Mouse (Mus musculus) limb, embryonic 12.5 days (tissue): ENCODE data around the gene Mtg2. TPM values are rescaled to one million over a fixed set of nuclear protein-coding genes. Genes with fewer than 3 reads are reported as not detected.

Experiments
- ATAC-seq: fragments of 200-750 bp; cut with Nextera tagmentation; 2 replicates; pipeline ENCODE4 v1.8.0; 2017; ENCODE audit warnings: low read depth, moderate TSS enrichment; ENCODE audit not compliant: insufficient number of reproducible peaks, insufficient read depth, low FRiP score, low TSS enrichment
- H3K27ac ChIP-seq: fragments of 300-500 bp; sonication (generic); 2 replicates; pipeline ENCODE4 v1.5.1; 2016; ENCODE audit warnings: mild to moderate bottlenecking, moderate library complexity
- H3K27me3 ChIP-seq: fragments of 300-500 bp; sonication (generic); 2 replicates; pipeline ENCODE4 v1.6.1; 2016; ENCODE audit warnings: mild to moderate bottlenecking, moderate library complexity
- H3K36me3 ChIP-seq: fragments of 300-500 bp; sonication (generic); 2 replicates; pipeline ENCODE4 v1.6.1; 2016; ENCODE audit warnings: mild to moderate bottlenecking, moderate library complexity
- H3K4me1 ChIP-seq: fragments of 300-500 bp; sonication (generic); replicated peaks from 2 replicates; pipeline ENCODE4 v1.6.1; 2016
- H3K4me2 ChIP-seq: fragments of 300-500 bp; sonication (generic); 2 replicates; pipeline ENCODE4 v1.6.1; 2016; ENCODE audit warnings: mild to moderate bottlenecking, moderate library complexity
- H3K4me3 ChIP-seq: fragments of 300-500 bp; sonication (generic); replicated peaks from 2 replicates; pipeline ENCODE4 v1.5.1; 2016; ENCODE audit warnings: mild to moderate bottlenecking
- H3K9ac ChIP-seq: fragments of 300-500 bp; sonication (generic); replicated peaks from 2 replicates; pipeline ENCODE4 v1.6.1; 2016; ENCODE audit warnings: mild to moderate bottlenecking, moderate library complexity
- H3K9me3 ChIP-seq: fragments of 300-500 bp; sonication (generic); 2 replicates; pipeline ENCODE4 v1.6.1; 2016; ENCODE audit warnings: mild to moderate bottlenecking, moderate library complexity
- WGBS: fragments of 180-500 bp; shearing (Covaris S2); methylation state at CpG from one replicate; pipeline ENCODE4 v1.1.7; 2016; 5-methylcytosine and 5-hydroxymethylcytosine counted together
- polyA plus RNA-seq: library from polyadenylated mRNA; unstranded; fragments of >200 nt; fragmentation: Nextera tagmentation; extraction: Ambion mirVana; gene quantifications from 2 replicates; pipeline ENCODE4 v1.2.1, GENCODE M21; 2016

Gene Mtg2
- polyA plus RNA-seq, 1 experiment from 2014 or later, result 30.9 TPM

- H3K27me3 ChIP-seq, result no peaks in the 10 kb centered on the region
- H3K4me2 ChIP-seq, result no peak overlapping the region
- H3K4me3 ChIP-seq, result no peak overlapping the region
- no peak overlapping the region for H3K27ac ChIP-seq
- peaks cover 10% of the 10 kb centered on the region; the same call in 1 of the 2 replicates for H3K4me1 ChIP-seq
- H3K9me3 ChIP-seq, result no peaks in the 10 kb centered on the region
- no peak overlapping the region for H3K9ac ChIP-seq
- WGBS, result 92% methylated on average over 4 of the region's 4 CpGs
- ATAC-seq, result no peak
- peaks cover 35% of the 10 kb centered on the region for H3K36me3 ChIP-seq
Measured at GRCm38 (mm10) chr2:180087472-180087871, 17.1 kb downstream of the Mtg2 start.

GRCm38 (mm10) chr2:180090285-180090684 is 19.9 kb downstream of the Mtg2 start:
- WGBS, result 52% methylated on average over 11 of the region's 11 CpGs
- Histone ChIP-seq H3K4me2 (no peak overlapping the region), H3K9me3 (no peaks in the 10 kb centered on the region), H3K4me3 (no peak overlapping the region), H3K27me3 (no peaks in the 10 kb centered on the region), H3K27ac (no peak overlapping the region), H3K36me3 (peaks cover 15% of the 10 kb centered on the region), H3K4me1 (no peaks in the 10 kb centered on the region), H3K9ac (no peak overlapping the region)
- ATAC-seq, result no peak

GRCm38 (mm10) chr2:180095711-180096110 is 25.3 kb downstream of the Mtg2 start:
- no peak overlapping the region for H3K4me3 ChIP-seq
- H3K4me2 ChIP-seq, result no peak overlapping the region
- no peaks in the 10 kb centered on the region for H3K36me3 ChIP-seq
- no peak overlapping the region for H3K27ac ChIP-seq
- H3K4me1 ChIP-seq, result 0 out of 2 replicates have a peak, but pooled peaks cover 5% of the 10 kb centered on the region
- H3K9me3 ChIP-seq, result no peaks in the 10 kb centered on the region
- no peak for ATAC-seq
- H3K27me3 ChIP-seq, result peaks cover 51% of the 10 kb centered on the region
- H3K9ac ChIP-seq, result no peak overlapping the region
- WGBS, result 35% methylated on average over 5 of the region's 5 CpGs

- H3K36me3 ChIP-seq, result no peaks in the 10 kb centered on the region
- 0 out of 2 replicates have a peak, but pooled peaks cover 5% of the 10 kb centered on the region for H3K4me1 ChIP-seq
- no peak overlapping the region for H3K27ac ChIP-seq
- H3K27me3 ChIP-seq, result peaks cover 70% of the 10 kb centered on the region
- H3K9me3 ChIP-seq, result no peaks in the 10 kb centered on the region
- H3K4me3 ChIP-seq, result no peak overlapping the region
- 43% methylated on average over 3 of the region's 3 CpGs for WGBS
- no peak for ATAC-seq
- H3K4me2 ChIP-seq, result no peak overlapping the region
- no peak overlapping the region for H3K9ac ChIP-seq
Measured at GRCm38 (mm10) chr2:180097585-180097984, 27.2 kb downstream of the Mtg2 start.

- peaks cover 9% of the 10 kb centered on the region for H3K4me1 ChIP-seq
- ATAC-seq, result no peak
- H3K4me2 ChIP-seq, result no peak overlapping the region
- 34% methylated on average over 5 of the region's 5 CpGs for WGBS
- H3K27me3 ChIP-seq, result peaks cover 75% of the 10 kb centered on the region
- no peak overlapping the region for H3K4me3 ChIP-seq
- H3K9me3 ChIP-seq, result no peaks in the 10 kb centered on the region
- no peak overlapping the region for H3K27ac ChIP-seq
- no peak overlapping the region for H3K9ac ChIP-seq
- no peaks in the 10 kb centered on the region for H3K36me3 ChIP-seq
Measured at GRCm38 (mm10) chr2:180098167-180098566, 27.8 kb downstream of the Mtg2 start.

GRCm38 (mm10) chr2:180099529-180099928 is 29.1 kb downstream of the Mtg2 start:
- Histone ChIP-seq H3K27ac (no peak overlapping the region), H3K9ac (no peak overlapping the region), H3K4me2 (0 out of 2 replicates have a peak overlapping the region, but pooled peaks have one; percentile 6), H3K4me1 (peaks cover 20% of the 10 kb centered on the region), H3K9me3 (no peaks in the 10 kb centered on the region), H3K4me3 (no peak overlapping the region), H3K36me3 (no peaks in the 10 kb centered on the region), H3K27me3 (peaks cover 89% of the 10 kb centered on the region)
- 5% methylated on average over 15 of the region's 15 CpGs for WGBS
- no peak for ATAC-seq

- H3K27ac ChIP-seq, result no peak overlapping the region
- H3K9ac ChIP-seq, result 0 out of 2 replicates have a peak overlapping the region, but pooled peaks have one; percentile 31
- H3K9me3 ChIP-seq, result no peaks in the 10 kb centered on the region
Measured at GRCm38 (mm10) chr2:180103151-180103977, 33.0 kb downstream of the Mtg2 start.

GRCm38 (mm10) chr2:180103978-180104658 is 33.7 kb downstream of the Mtg2 start, which contains the start of gene Hrh3:
Gene Hrh3 (minus strand): TSS chr2:180104488.
- Histone ChIP-seq H3K9me3 (no peaks in the 10 kb centered on the region), H3K36me3 (no peaks in the 10 kb centered on the region), H3K4me2 (peak within 1 kb of the TSS; percentile 99), H3K27ac (no peak within 1 kb of the TSS), H3K9ac (0 out of 2 replicates have a peak within 1 kb of the TSS, but pooled peaks have one; percentile 31), H3K4me1 (peaks cover 22% of the 10 kb centered on the region), H3K27me3 (peaks cover 85% of the 10 kb centered on the region), H3K4me3 (peak within 1 kb of the TSS; percentile 53)
- WGBS, result under 1% methylated on average over 81 of the region's 87 CpGs
- peak; percentile 85 for ATAC-seq

More at GRCm38 (mm10) chr2:180103151-180103977, 33.0 kb downstream of the Mtg2 start:
- H3K27me3 ChIP-seq, result peaks cover 93% of the 10 kb centered on the region
- no peak for ATAC-seq
- peaks cover 22% of the 10 kb centered on the region for H3K4me1 ChIP-seq
- 2% methylated on average over 56 of the region's 57 CpGs for WGBS
- H3K4me3 ChIP-seq, result peak overlapping the region; percentile 53
- H3K36me3 ChIP-seq, result no peaks in the 10 kb centered on the region
- H3K4me2 ChIP-seq, result peak overlapping the region; percentile 99

GRCm38 (mm10) chr2:180104659-180105377 is 34.4 kb downstream of the Mtg2 start:
- Histone ChIP-seq H3K27me3 (peaks cover 78% of the 10 kb centered on the region), H3K36me3 (no peaks in the 10 kb centered on the region), H3K9me3 (no peaks in the 10 kb centered on the region), H3K4me1 (peaks cover 18% of the 10 kb centered on the region), H3K9ac (no peak overlapping the region), H3K4me2 (peak overlapping the region; percentile 99), H3K27ac (no peak overlapping the region), H3K4me3 (peak overlapping the region; percentile 53)
- 14% methylated on average over 22 of the region's 24 CpGs for WGBS
- no peak for ATAC-seq

GRCm38 (mm10) chr2:180105441-180106190 is 35.2 kb downstream of the Mtg2 start:
- no peak for ATAC-seq
- no peak overlapping the region for H3K4me2 ChIP-seq
- peaks cover 17% of the 10 kb centered on the region for H3K4me1 ChIP-seq
- H3K4me3 ChIP-seq, result no peak overlapping the region
- WGBS, result 41% methylated on average over 8 of the region's 8 CpGs
- peaks cover 74% of the 10 kb centered on the region for H3K27me3 ChIP-seq
- H3K9ac ChIP-seq, result no peak overlapping the region
- H3K36me3 ChIP-seq, result no peaks in the 10 kb centered on the region
- H3K27ac ChIP-seq, result no peak overlapping the region
- no peaks in the 10 kb centered on the region for H3K9me3 ChIP-seq
